Comparison of ENCODE assay signal across 8 mouse cellular contexts in the genomic region with DNA sequence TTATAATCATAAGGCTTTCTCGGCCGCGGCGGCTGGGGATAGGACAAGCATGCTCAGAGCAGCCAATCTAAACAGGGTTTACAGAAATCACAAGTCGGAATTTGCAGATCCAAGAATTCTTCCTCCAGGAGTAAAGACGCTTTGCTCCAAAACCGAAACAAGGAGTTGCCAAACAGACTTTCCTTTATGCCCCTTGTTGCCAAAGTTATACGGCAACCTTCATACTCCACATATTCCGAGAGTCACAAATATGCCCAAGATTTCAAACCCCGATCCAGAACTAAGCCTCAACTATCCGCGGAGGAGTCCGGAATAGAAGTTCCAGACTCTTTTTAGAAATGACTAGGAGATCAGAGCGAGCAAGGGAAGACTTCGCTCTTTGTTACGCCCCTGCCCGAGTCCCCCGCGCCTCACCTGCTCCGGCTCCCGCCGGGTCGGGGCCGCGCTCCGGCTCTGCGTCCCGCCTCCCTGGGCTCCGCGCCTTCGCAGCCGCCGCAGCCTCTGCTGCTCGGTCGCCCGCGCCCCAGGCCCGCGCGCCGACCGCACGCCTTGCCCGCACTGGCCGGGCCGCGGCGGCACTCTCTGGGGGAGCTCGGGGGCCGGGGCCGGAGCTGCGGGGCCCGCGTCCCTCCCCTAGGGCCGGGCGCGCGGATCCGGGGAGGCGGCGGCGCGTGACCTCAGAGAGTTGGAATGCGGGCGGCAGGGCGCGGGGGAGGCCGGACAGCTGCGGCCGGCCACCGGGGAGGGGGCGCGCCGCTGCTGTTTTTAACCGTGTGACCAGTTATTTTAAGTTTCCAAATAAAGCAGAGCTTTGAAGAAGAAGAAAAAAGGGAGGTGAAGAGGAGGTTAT. TPM values are rescaled to one million over a fixed set of nuclear protein-coding genes. Genes with fewer than 3 reads are reported as not detected.
DNase-seq lines count a peak whose midpoint lies in the region; TF ChIP-seq lines count a peak whose summit lies in the region.

A gene (minus strand): TSS at position 455 of the 850 bp plus-strand sequence.

- peaks cover 7% of the 10 kb centered on the region for H3K4me1 ChIP-seq in lung, adult 2 months (ENCODE audit: control insufficient read depth, insufficient read depth, low read length)

- DNase-seq in thymus, postnatal 4 days, result peak; percentile 44
- DNase-seq in thymus, postnatal 25 days, result no peak
- peak; percentile 72 for DNase-seq in embryo, embryonic 10.5 days (ENCODE audit: low spot score)
- DNase-seq in heart, adult 18-20 months, result peak; percentile 81 to 84
- peak; percentile 59 for DNase-seq in kidney, adult 11 months
- DNase-seq in lung, adult 2 months, result peak; percentile 74
- DNase-seq in ovary, postnatal 14 days (ENCODE audit: low spot score), result peak; percentile 54
- DNase-seq in layer of hippocampus, postnatal 14 days (ENCODE audit: low spot score in 2 of 2), result no peak

- WGBS in lung, adult 2 months, result 2% methylated on average over 75 of the region's 75 CpGs

- H3K4me3 ChIP-seq in lung, adult 2 months (replicated peaks; ENCODE audit: extremely low read depth, low read depth, low read length), result peak within 1 kb of the TSS; percentile 78

- TF ChIP-seq POLR2A in lung, adult 2 months (IDR thresholded peaks at IDR 0.05; ENCODE audit: borderline replicate concordance, extremely low read depth, low read depth, low read length), result no peak

- TF ChIP-seq CTCF in lung, adult 2 months (IDR thresholded peaks at IDR 0.05; ENCODE audit: insufficient read depth, low read length), result no peak

RNA-seq across cellular contexts. Expression of the gene that starts here (rescaled TPM):
- total RNA-seq in heart, adult 18-20 months (2021), result 10 to 100 TPM; 25.6 to 30.3 TPM
- 29.0 and 38.6 TPM in 2 replicates for polyA plus RNA-seq in lung, adult 2 months (2012; rRNA removed)
- 1 to 10 TPM; 6.9 to 7.6 TPM for total RNA-seq in layer of hippocampus, postnatal 14 days (2021)

Comparison
In these comparisons a context has a peak if more than half of its experiments do, and no peak if none do; other contexts are left out.
1. DNase-seq: peak in thymus, postnatal 4 days (single experiment), embryo, embryonic 10.5 days (single experiment), heart, adult 18-20 months (2 of 2), kidney, adult 11 months (single experiment), lung, adult 2 months (single experiment) and ovary, postnatal 14 days (single experiment); none in thymus, postnatal 25 days (single experiment) and layer of hippocampus, postnatal 14 days (0 of 2).